Mouse (Mus musculus) stomach, postnatal 0 days (tissue): ENCODE measurements around the gene Hist1h2ae.

Source experiments
- CTCF ChIP-seq: IDR thresholded peaks from 2 replicates; pipeline ENCODE4 v1.5.1; 2016; ENCODE audit warnings: antibody characterized with exemption, low read depth, mild to moderate bottlenecking, moderate library complexity
- EP300 ChIP-seq: optimal IDR thresholded peaks from 2 replicates; pipeline ENCODE3; 2016; ENCODE audit warnings: antibody characterized with exemption

DNA sequence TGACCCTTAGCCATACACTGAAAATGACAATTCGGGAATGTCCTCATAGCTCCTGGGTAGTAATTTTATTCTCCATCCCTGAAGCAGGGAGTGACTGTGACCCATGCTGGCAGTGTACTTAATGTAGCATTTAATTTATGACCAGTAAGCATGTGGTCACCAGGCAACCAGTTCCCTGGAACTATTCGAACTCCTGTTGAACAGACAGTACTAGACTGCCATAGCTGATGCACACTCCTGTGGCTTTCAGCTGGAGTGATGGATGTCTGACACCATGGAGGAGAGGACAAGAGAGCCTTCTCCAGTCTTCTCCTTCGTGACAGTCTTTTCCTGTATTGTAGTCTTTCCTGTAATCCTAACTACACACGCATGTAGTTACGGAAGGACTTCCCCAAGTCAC is 42.0 kb downstream of the Hist1h2ae start:
- TF ChIP-seq CTCF = no peak
- no peak for TF ChIP-seq EP300
